Mouse (Mus musculus) MEL (cell line): ENCODE results near the gene Agpat4. TPM values are rescaled to one million over a fixed set of nuclear protein-coding genes. Genes with fewer than 3 reads are reported as not detected.

Experiments
- DNase-seq: peaks from one replicate; pipeline ENCODE4 v3.0.0; 2011; ENCODE audit warnings: low read depth, low spot score
- H3K27ac ChIP-seq: 2 replicates; pipeline ENCODE4 v1.5.1; 2012; ENCODE audit warnings: low read depth, mild to moderate bottlenecking, control low read depth, low read length, moderate library complexity; ENCODE audit not compliant: control insufficient read depth
- H3K27me3 ChIP-seq, 2 experiments: fragments of 150-350 bp in 1 of 2; sonication (generic) in 1 of 2; 2 replicates each; pipeline ENCODE4 v1.6.1; 2012; ENCODE audit warnings: low read length in 2 of 2, mild to moderate bottlenecking in 2 of 2, improper control_type of control experiment in 1 of 2, moderate library complexity in 1 of 2; ENCODE audit not compliant: insufficient read depth in 2 of 2, control insufficient read depth in 1 of 2
- H3K36me3 ChIP-seq, 2 experiments: 2 replicates each; pipeline ENCODE4 v1.6.1; 2012 to 2014; ENCODE audit warnings: low read length in 2 of 2, improper control_type of control experiment in 1 of 2, inconsistent platforms in 1 of 2, mild to moderate bottlenecking in 1 of 2; ENCODE audit not compliant: insufficient read depth in 2 of 2, control insufficient read depth in 1 of 2
- H3K4me1 ChIP-seq, 2 experiments: fragments of 150-350 bp in 1 of 2; sonication (generic) in 1 of 2; 2 replicates each; pipeline ENCODE4 v1.6.1; 2012; ENCODE audit warnings: low read length in 2 of 2, improper control_type of control experiment in 1 of 2, mild to moderate bottlenecking in 1 of 2; ENCODE audit not compliant: insufficient read depth in 2 of 2, control insufficient read depth in 1 of 2
- H3K4me3 ChIP-seq, 2 experiments: fragments of 150-350 bp in 1 of 2; sonication (generic) in 1 of 2; 2 replicates each; pipeline ENCODE4 v1.5.1; 2012; ENCODE audit warnings: low read depth in 2 of 2, low read length in 2 of 2, mild to moderate bottlenecking in 2 of 2, moderate library complexity in 2 of 2, control low read depth in 1 of 2, improper control_type of control experiment in 1 of 2; ENCODE audit not compliant: control insufficient read depth in 1 of 2, insufficient read depth in 1 of 2
- H3K79me2 ChIP-seq: 2 replicates; pipeline ENCODE4 v1.6.1; 2012; ENCODE audit warnings: mild to moderate bottlenecking, low read length, moderate library complexity; ENCODE audit not compliant: control insufficient read depth, poor library complexity, insufficient read depth
- H3K9ac ChIP-seq: 2 replicates; pipeline ENCODE4 v1.6.1; 2012; ENCODE audit warnings: low read depth, mild to moderate bottlenecking, control low read depth, low read length, moderate library complexity; ENCODE audit not compliant: control insufficient read depth, poor library complexity, severe bottlenecking
- H3K9me3 ChIP-seq: fragments of 150-350 bp; sonication (generic); replicated peaks from 2 replicates; pipeline ENCODE4 v1.6.1; 2012; ENCODE audit warnings: mild to moderate bottlenecking, low read length, improper control_type of control experiment, moderate library complexity; ENCODE audit not compliant: insufficient read depth
- CHD1 ChIP-seq: IDR thresholded peaks from 2 replicates; pipeline ENCODE4 v1.6.1; 2012; ENCODE audit warnings: low read depth, mild to moderate bottlenecking, inconsistent platforms, low read length, improper control_type of control experiment
- ELF1 ChIP-seq: IDR thresholded peaks from 2 replicates; pipeline ENCODE4 v1.6.1; 2014; ENCODE audit warnings: low read depth, mild to moderate bottlenecking, inconsistent platforms, low read length, improper control_type of control experiment, moderate library complexity
- ETS1 ChIP-seq: IDR thresholded peaks from 2 replicates; pipeline ENCODE4 v1.6.1; 2012; ENCODE audit warnings: low read depth, mild to moderate bottlenecking, inconsistent platforms, low read length, improper control_type of control experiment, moderate library complexity
- GABPA ChIP-seq: IDR thresholded peaks from 2 replicates; pipeline ENCODE4 v1.6.1; 2012; ENCODE audit warnings: low read depth, mild to moderate bottlenecking, inconsistent platforms, low read length, improper control_type of control experiment, moderate library complexity
- GATA1 ChIP-seq: IDR thresholded peaks from 2 replicates; pipeline ENCODE4 v1.6.1; 2011; ENCODE audit warnings: low read depth, low read length, improper control_type of control experiment
- HCFC1 ChIP-seq: IDR thresholded peaks from 2 replicates; pipeline ENCODE4 v1.6.1; 2012; ENCODE audit warnings: low read depth, mild to moderate bottlenecking, inconsistent platforms, low read length, improper control_type of control experiment, moderate library complexity
- JUND ChIP-seq: IDR thresholded peaks from 2 replicates; pipeline ENCODE4 v1.6.1; 2011; ENCODE audit warnings: low read depth, mild to moderate bottlenecking, improper control_type of control experiment, low read length
- MAZ ChIP-seq: IDR thresholded peaks from 2 replicates; pipeline ENCODE4 v1.6.1; 2012; ENCODE audit warnings: low read depth, mild to moderate bottlenecking, inconsistent platforms, low read length, improper control_type of control experiment
- NELFE ChIP-seq: IDR thresholded peaks from 2 replicates; pipeline ENCODE4 v1.6.1; 2011; ENCODE audit warnings: low read depth, low read length, improper control_type of control experiment
- POLR2AphosphoS5 ChIP-seq: IDR thresholded peaks from 2 replicates; pipeline ENCODE4 v1.6.1; 2012; ENCODE audit warnings: low read depth, borderline replicate concordance, mild to moderate bottlenecking, inconsistent platforms, low read length, moderate library complexity, mixed read lengths
- RAD21 ChIP-seq: IDR thresholded peaks from 2 replicates; pipeline ENCODE4 v1.6.1; 2011; ENCODE audit warnings: mild to moderate bottlenecking, low read depth, low read length, improper control_type of control experiment
- SMC3 ChIP-seq: IDR thresholded peaks from 2 replicates; pipeline ENCODE4 v1.6.1; 2011; ENCODE audit warnings: low read depth, low read length, improper control_type of control experiment
- TAL1 ChIP-seq: IDR thresholded peaks from 2 replicates; pipeline ENCODE4 v1.6.1; 2012; ENCODE audit warnings: mild to moderate bottlenecking, inconsistent platforms, low read length, moderate library complexity, mixed read lengths
- TBP ChIP-seq: IDR thresholded peaks from 2 replicates; pipeline ENCODE4 v1.8.0; 2011; ENCODE audit warnings: low read depth, low read length, improper control_type of control experiment
- TCF12 ChIP-seq: IDR thresholded peaks from 2 replicates; pipeline ENCODE4 v1.6.1; 2014; ENCODE audit warnings: low read depth, mild to moderate bottlenecking, inconsistent platforms, low read length, improper control_type of control experiment, moderate library complexity
- UBTF ChIP-seq: IDR thresholded peaks from 2 replicates; pipeline ENCODE4 v1.6.1; 2012; ENCODE audit warnings: low read depth, mild to moderate bottlenecking, inconsistent platforms, low read length, improper control_type of control experiment, moderate library complexity, borderline replicate concordance; ENCODE audit not compliant: insufficient read depth
- USF1 ChIP-seq: IDR thresholded peaks from 2 replicates; pipeline ENCODE4 v1.6.1; 2014; ENCODE audit warnings: low read depth, mild to moderate bottlenecking, inconsistent platforms, low read length, improper control_type of control experiment, moderate library complexity
- ZC3H11A ChIP-seq: IDR thresholded peaks from 2 replicates; pipeline ENCODE4 v1.6.1; 2012; ENCODE audit warnings: low read depth, mild to moderate bottlenecking, inconsistent platforms, low read length, improper control_type of control experiment
- ZNF384 ChIP-seq: IDR thresholded peaks from 2 replicates; pipeline ENCODE4 v1.6.1; 2012; ENCODE audit warnings: low read depth, mild to moderate bottlenecking, inconsistent platforms, low read length, improper control_type of control experiment
- polyA plus RNA-seq, 2 experiments: library from polyadenylated mRNA; stranded (reverse) in 1 of 2; unstranded in 1 of 2; fragments of >175 nt in 1 of 2; fragments of >200 nt in 1 of 2; gene quantifications; 2 replicates each; pipeline versions ENCODE4 v1.2.1 to v1.2.4; 2012; ENCODE audit warnings: low replicate concordance in 2 of 2, low read depth in 1 of 2; ENCODE audit not compliant: insufficient read length in 2 of 2, insufficient read depth in 1 of 2, missing spikeins in 1 of 2
- total RNA-seq: library from RNA; depleted of rRNA; stranded (reverse); fragments of 300-350 nt; gene quantifications from 2 replicates; pipeline ENCODE4 v1.2.3, GENCODE M21; 2012

Gene Agpat4
- total and polyA plus RNA-seq, 3 experiments = 3.3 to 9.3 TPM; not detected in 1

DNA sequence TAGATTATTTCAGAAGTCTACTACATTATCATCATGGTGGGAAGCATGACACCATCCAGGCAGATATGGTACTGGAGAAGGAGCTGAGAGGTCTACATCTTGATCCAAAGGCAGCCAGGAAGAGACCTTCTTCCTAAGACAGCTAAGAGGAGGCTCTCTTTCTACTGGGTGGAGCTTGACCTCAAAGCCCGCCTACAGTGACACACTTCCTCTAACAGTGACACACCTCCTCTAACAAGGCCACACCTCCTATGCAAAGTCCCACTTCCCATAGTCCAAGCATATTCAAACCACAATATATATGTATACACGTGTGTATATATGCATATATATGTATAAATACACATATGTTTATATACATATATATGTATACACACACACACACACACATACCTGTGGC lies 32.5 kb downstream of the Agpat4 start:
- peaks cover 0 to 5% of the 10 kb centered on the region in 2 experiments; a peak in 2 of 4 replicates for H3K4me1 ChIP-seq
- no peaks in the 10 kb centered on the region for H3K79me2 ChIP-seq
- H3K9me3 ChIP-seq = no peaks in the 10 kb centered on the region
- H3K9ac ChIP-seq = no peak overlapping the region
- TF ChIP-seq TCF12 (no peak), SMC3 (no peak), USF1 (no peak), ELF1 (no peak), RAD21 (no peak), GABPA (no peak), UBTF (no peak), CHD1 (no peak), ZC3H11A (no peak)
- H3K36me3 ChIP-seq = peaks cover 0 to 7% of the 10 kb centered on the region in 2 experiments; a peak in 2 of 4 replicates
- no peak overlapping the region for H3K4me3 ChIP-seq
- no peaks in the 10 kb centered on the region for H3K27me3 ChIP-seq
- no peak overlapping the region for H3K27ac ChIP-seq
- DNase-seq = peak; percentile 46

GRCm38 (mm10) chr17:12154260-12154659 lies 35.8 kb downstream of the Agpat4 start:
- Histone ChIP-seq H3K4me1 (0 out of 4 replicates have a peak, but pooled peaks cover 0 to 4% of the 10 kb centered on the region in 2 experiments), H3K4me3 (no peak overlapping the region), H3K36me3 (no peaks in the 10 kb centered on the region), H3K27ac (no peak overlapping the region), H3K79me2 (no peaks in the 10 kb centered on the region), H3K9ac (no peak overlapping the region), H3K9me3 (no peaks in the 10 kb centered on the region)
- no peak for DNase-seq
- TF ChIP-seq RAD21 = no peak
- TF ChIP-seq, all 39 proteins: peak for 0
- H3K27me3 ChIP-seq = no peaks in the 10 kb centered on the region

GRCm38 (mm10) chr17:12155236-12155635 lies 36.7 kb downstream of the Agpat4 start:
- DNase-seq = no peak
- H3K4me1 ChIP-seq = 0 out of 4 replicates have a peak, but pooled peaks cover 0 to 6% of the 10 kb centered on the region in 2 experiments
- H3K79me2 ChIP-seq = no peaks in the 10 kb centered on the region
- no peaks in the 10 kb centered on the region for H3K9me3 ChIP-seq
- no peaks in the 10 kb centered on the region for H3K27me3 ChIP-seq
- H3K4me3 ChIP-seq = no peak overlapping the region
- no peak overlapping the region for H3K9ac ChIP-seq
- no peaks in the 10 kb centered on the region for H3K36me3 ChIP-seq
- no peak overlapping the region for H3K27ac ChIP-seq
- no peak for TF ChIP-seq ZC3H11A
- TF ChIP-seq POLR2AphosphoS5 = no peak
- TF ChIP-seq NELFE = no peak
- no peak for TF ChIP-seq SMC3
- no peak for TF ChIP-seq ZNF384
- no peak for TF ChIP-seq TAL1
- TF ChIP-seq JUND = no peak
- no peak for TF ChIP-seq CHD1
- no peak for TF ChIP-seq GATA1
- TF ChIP-seq USF1 = no peak
- TF ChIP-seq HCFC1 = no peak
- TF ChIP-seq TBP = no peak
- no peak for TF ChIP-seq ELF1
- no peak for TF ChIP-seq TCF12
- TF ChIP-seq ETS1 = no peak
- TF ChIP-seq MAZ = no peak
